Mouse (Mus musculus) ovary, postnatal 36 days (tissue): ENCODE results near the gene Gtf3c6.

ENCODE experiments used
- DNase-seq: peaks from one replicate; pipeline ENCODE4 v3.0.0; 2022; ENCODE audit warnings: low spot score, mixed read lengths

The Gtf3c6 gene

GRCm38 (mm10) chr10:40257414-40258255, at the start of gene Gtf3c6:
TSS of gene Gtf3c6 (minus strand) at chr10:40258108.
- DNase-seq, result peak; percentile 92

GRCm38 (mm10) chr10:40305989-40306388, 48.1 kb upstream of the Gtf3c6 start:
- no peak for DNase-seq

GRCm38 (mm10) chr10:40302140-40302985, 44.5 kb upstream of the Gtf3c6 start, which contains the start of gene Amd1:
TSS of gene Amd1 (minus strand) at chr10:40302186.
- DNase-seq, result peak; percentile 100

GRCm38 (mm10) chr10:40301181-40302075, 43.5 kb upstream of the Gtf3c6 start:
- DNase-seq, result peak; percentile 57

DNA sequence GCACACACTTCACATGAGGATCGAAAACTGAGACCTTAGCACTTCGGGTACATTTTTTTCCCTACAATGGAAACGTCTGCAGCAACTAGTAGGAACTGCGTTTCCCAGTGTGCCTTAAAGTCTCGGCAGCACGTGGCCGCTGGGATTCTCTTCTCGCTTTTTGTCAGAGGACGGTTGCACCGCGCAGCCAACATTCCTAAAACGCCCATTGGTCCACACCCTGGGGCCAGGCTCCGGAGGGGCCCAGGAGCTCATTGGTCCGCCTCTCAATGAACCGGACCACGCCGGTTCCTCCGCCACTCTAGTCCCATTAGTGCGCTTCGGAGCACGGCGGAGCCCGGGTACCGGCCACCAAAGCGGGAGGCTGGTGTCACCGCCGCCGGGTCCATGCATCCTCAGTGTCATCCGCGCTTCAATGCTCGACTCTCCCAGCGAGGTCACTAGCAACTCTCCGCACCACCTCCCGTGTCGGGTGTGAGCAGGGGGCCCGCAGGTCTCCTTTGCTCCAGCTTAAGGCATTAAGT, 42.8 kb upstream of the Gtf3c6 start:
- DNase-seq, result peak; percentile 80

DNA sequence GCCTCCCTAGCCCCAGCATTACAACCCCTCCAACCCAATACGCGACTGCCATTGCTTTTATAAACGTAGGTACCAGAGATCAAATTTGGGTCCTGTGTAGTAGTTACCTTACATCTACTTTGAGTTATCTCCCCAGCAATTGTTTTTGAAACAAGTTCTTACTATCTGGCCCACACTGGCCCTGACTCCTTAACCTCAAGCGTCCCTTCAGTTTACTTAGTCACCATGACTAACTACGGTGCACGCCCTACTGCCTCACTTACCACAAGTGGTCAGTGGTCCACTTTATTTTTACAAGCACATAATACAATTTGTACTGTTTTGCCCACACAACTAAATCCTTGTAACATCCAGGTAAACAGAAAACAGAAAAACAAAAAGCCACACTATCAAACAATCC, 34.7 kb upstream of the Gtf3c6 start:
- DNase-seq, result no peak

DNA sequence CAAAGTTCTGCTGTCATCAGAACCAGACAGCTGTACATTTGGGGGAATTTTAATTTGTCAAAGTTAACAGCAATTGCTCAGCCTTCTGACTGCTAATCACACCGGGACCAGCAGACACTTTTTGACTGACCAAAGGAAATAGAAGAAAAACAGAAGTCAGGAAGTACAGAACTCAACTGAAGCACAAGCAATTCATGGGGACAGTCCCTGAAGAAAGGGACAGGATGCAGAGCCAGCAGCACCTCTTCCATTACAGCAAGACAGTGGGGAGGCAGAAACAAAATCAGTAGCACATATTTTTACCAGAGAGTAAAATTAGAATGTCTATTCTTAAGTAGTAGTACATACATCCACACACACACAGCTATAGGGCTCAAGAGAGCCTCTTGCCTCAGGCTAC, 28.9 kb upstream of the Gtf3c6 start:
- DNase-seq, result no peak

- no peak for DNase-seq
These were observed 27.7 kb upstream of the Gtf3c6 start for GRCm38 (mm10) chr10:40285571-40285970.

- DNase-seq, result no peak
These were observed 27.1 kb upstream of the Gtf3c6 start for GRCm38 (mm10) chr10:40284997-40285396.

GRCm38 (mm10) chr10:40284179-40284831, 26.4 kb upstream of the Gtf3c6 start:
- DNase-seq, result no peak

DNA sequence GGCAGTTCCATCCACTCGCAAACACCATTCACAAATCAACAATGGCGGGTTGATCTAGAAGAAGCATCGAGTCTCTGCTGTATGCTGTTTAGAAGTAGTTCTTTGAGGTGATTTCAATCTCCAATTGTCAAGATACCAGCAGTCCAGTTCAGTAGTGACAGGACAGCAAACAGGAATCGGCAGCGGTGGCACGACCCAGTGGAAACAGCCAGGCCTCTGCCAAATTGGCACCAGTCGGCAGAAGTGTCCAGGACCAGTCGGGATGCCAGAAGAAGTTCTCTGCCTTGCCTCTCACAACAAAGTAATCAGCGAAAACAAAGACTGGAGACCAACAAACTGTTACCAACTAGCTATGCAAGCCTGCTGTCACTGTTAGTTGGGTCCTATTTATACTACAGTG, 25.7 kb upstream of the Gtf3c6 start:
- DNase-seq, result no peak

DNA sequence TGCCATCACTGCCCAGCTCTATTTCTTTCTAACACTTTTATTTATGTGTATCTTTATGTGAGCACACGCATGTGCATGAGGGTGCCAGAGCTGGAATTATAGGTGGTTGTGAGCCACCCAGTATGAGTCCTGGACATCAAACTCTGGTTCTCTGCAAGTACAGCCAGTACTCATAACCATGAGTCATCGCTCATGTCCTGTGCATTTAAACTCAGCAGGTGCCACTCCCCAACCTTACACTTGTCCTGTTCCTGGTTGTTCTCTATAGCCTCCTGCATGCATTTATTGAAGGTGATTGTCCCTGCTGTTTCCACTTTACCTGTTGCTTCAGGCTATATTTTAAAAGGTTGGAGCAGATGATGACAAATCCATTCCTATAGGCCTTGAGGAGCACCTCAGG, 23.7 kb upstream of the Gtf3c6 start:
- DNase-seq, result no peak

- no peak for DNase-seq
These were observed 20.4 kb upstream of the Gtf3c6 start for GRCm38 (mm10) chr10:40278317-40278716.

DNA sequence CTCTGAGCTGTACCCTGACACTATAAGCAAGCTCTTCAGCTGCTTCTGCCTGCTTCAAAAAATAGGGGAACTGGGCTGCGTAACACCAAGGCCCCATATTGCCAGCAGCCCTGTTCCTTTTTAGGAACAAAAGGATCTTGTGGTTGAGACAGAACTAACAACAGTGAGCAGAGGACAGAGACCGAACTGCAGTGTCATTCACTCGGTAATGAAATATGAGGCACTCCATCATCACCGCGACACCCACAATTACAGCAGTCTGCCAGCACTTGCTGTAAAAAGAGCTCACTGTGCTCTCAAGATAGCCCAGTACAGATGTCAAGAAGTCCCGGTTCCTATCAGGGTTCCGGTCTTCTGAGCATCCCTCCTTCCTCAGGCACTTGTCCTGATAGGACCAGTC, 18.1 kb upstream of the Gtf3c6 start:
- no peak for DNase-seq

DNA sequence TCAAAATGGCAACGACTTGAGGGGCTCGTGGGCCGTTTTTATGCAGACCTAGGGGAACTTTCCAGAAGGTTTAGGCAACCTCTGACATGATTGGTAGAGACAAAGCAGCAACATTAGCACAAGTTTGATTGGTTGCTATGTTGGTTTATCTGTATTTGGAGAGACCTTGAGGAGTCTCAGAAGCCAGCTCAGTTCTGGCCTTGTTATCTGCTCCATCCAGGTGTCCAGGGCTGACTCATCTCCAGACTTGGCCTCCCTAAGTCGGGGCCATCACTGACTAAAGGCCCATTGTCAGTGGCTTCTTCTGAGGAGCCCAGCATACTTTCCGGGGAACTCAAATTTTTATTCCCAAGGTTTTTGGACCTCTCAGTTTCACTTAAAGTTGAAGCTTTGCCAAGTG, 16.0 kb upstream of the Gtf3c6 start:
- DNase-seq, result no peak

GRCm38 (mm10) chr10:40271216-40271615, 13.3 kb upstream of the Gtf3c6 start:
- no peak for DNase-seq

GRCm38 (mm10) chr10:40264920-40265319, 7.0 kb upstream of the Gtf3c6 start:
- no peak for DNase-seq

GRCm38 (mm10) chr10:40263691-40264090, 5.8 kb upstream of the Gtf3c6 start:
- DNase-seq, result no peak

- no peak for DNase-seq
These were observed 4.3 kb upstream of the Gtf3c6 start for GRCm38 (mm10) chr10:40262200-40262599.

GRCm38 (mm10) chr10:40260305-40260704, 2.4 kb upstream of the Gtf3c6 start:
- DNase-seq, result no peak

DNA sequence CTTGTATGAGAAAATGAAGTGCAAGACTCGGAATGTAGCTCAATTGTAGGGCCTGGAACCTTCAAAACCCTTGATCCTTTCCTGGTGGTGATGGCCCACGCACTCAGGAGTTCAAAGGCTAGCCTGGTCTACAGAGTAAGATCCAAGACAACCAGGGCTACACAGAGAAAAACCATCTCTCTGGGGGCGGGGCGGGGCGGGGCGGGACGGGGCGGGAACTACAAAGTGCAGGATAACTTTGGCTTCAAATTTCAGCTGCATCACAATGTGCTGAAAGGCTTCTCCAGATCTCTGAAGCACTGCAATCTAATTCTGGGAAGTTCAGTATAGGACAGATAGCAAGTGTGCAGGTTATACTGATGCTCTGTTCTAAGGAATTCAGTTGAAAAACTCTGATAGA, 1.6 kb upstream of the Gtf3c6 start:
- DNase-seq, result no peak
